Mouse (Mus musculus) C2C12 (cell line): Measurements from ENCODE around the gene Kcna1.

Experiments
- CEBPB ChIP-seq: IDR thresholded peaks from one replicate; pipeline ENCODE4 v1.6.1; 2011; ENCODE audit warnings: low read depth, mild to moderate bottlenecking, control low read depth, moderate library complexity
- CTCF ChIP-seq: IDR thresholded peaks from one replicate; pipeline ENCODE4 v1.5.1; 2011; ENCODE audit not compliant: control insufficient read depth, insufficient read depth, insufficient read length
- FOSL1 ChIP-seq: IDR thresholded peaks from one replicate; pipeline ENCODE4 v1.8.0; 2011; ENCODE audit warnings: mild to moderate bottlenecking, low read length; ENCODE audit not compliant: poor library complexity, insufficient read depth, severe bottlenecking
- MAX ChIP-seq: IDR thresholded peaks from one replicate; pipeline ENCODE4 v1.6.1; 2011; ENCODE audit warnings: mild to moderate bottlenecking, control low read depth
- MYOD1 ChIP-seq: IDR thresholded peaks from one replicate; pipeline ENCODE4 v1.6.1; 2011; ENCODE audit warnings: low read depth; ENCODE audit not compliant: control insufficient read depth, insufficient read length
- MYOG ChIP-seq: IDR thresholded peaks from one replicate; pipeline ENCODE4 v1.6.1; 2011; ENCODE audit not compliant: control insufficient read depth, insufficient read length; ENCODE audit errors: extremely low read depth
- USF1 ChIP-seq: IDR thresholded peaks from one replicate; pipeline ENCODE4 v1.6.1; 2011; ENCODE audit warnings: low read depth, mild to moderate bottlenecking, control low read depth, moderate library complexity

- TF ChIP-seq CTCF (no peak), USF1 (no peak), MAX (no peak), MYOG (no peak), CEBPB (no peak), FOSL1 (no peak), MYOD1 (no peak)
Measured at GRCm38 (mm10) chr6:126666091-126666490, 19.9 kb upstream of the Kcna1 start.
